Mouse (Mus musculus): ENCODE measurements around the gene Swi5.

The Swi5 gene

GRCm38 (mm10) chr2:32287923-32288367 lies at the start of gene Swi5:
TSS of gene Swi5 (minus strand) at chr2:32288075.
- DNase-seq = peak; percentile 100

- no peak for DNase-seq
These were observed 48.0 kb upstream of the Swi5 start for GRCm38 (mm10) chr2:32335888-32336287.

- DNase-seq = no peak
These were observed 44.3 kb upstream of the Swi5 start for GRCm38 (mm10) chr2:32332159-32332558.

- DNase-seq = no peak
These were observed 41.7 kb upstream of the Swi5 start for GRCm38 (mm10) chr2:32329531-32329930.

- DNase-seq = no peak
These were observed 41.1 kb upstream of the Swi5 start for GRCm38 (mm10) chr2:32328911-32329460.

GRCm38 (mm10) chr2:32327200-32327599 lies 39.3 kb upstream of the Swi5 start:
- no peak for DNase-seq

- DNase-seq = no peak
These were observed 37.5 kb upstream of the Swi5 start for GRCm38 (mm10) chr2:32325342-32325741.

- DNase-seq = no peak
These were observed 36.4 kb upstream of the Swi5 start for GRCm38 (mm10) chr2:32324322-32324721.

- peak; percentile 50 for DNase-seq
These were observed 35.2 kb upstream of the Swi5 start for GRCm38 (mm10) chr2:32322754-32323741.

GRCm38 (mm10) chr2:32321591-32322298 lies 33.9 kb upstream of the Swi5 start:
- no peak for DNase-seq

- DNase-seq = no peak
These were observed 32.8 kb upstream of the Swi5 start for GRCm38 (mm10) chr2:32320721-32321120.

- DNase-seq = no peak
These were observed 32.0 kb upstream of the Swi5 start for GRCm38 (mm10) chr2:32319586-32320580.

GRCm38 (mm10) chr2:32318709-32319585 lies 31.1 kb upstream of the Swi5 start:
- DNase-seq = no peak

- DNase-seq = peak; percentile 71
These were observed 30.0 kb upstream of the Swi5 start for GRCm38 (mm10) chr2:32317791-32318417.

- no peak for DNase-seq
These were observed 29.2 kb upstream of the Swi5 start for GRCm38 (mm10) chr2:32316887-32317656.

- peak; percentile 47 for DNase-seq
These were observed 27.9 kb upstream of the Swi5 start for GRCm38 (mm10) chr2:32315751-32316150.

- DNase-seq = no peak
These were observed 27.0 kb upstream of the Swi5 start for GRCm38 (mm10) chr2:32314831-32315230.

- DNase-seq = peak; percentile 90
These were observed 24.6 kb upstream of the Swi5 start for GRCm38 (mm10) chr2:32312318-32312964.

Data from retina, postnatal 1 day (tissue).